Mouse (Mus musculus) induced T-regulatory cell, adult 2 months (primary cell): ENCODE results near the gene Dnajc5.
A peak's percentile ranks its signal among the peaks of the same experiment; 100 is the strongest.

Experiments
- DNase-seq: peaks from one replicate; pipeline ENCODE4 v3.0.0-alpha.2; 2012; ENCODE audit warnings: low read depth

Dnajc5 gene

GRCm38 (mm10) chr2:181589011-181589731 is 68.9 kb downstream of the Dnajc5 start:
- DNase-seq, result no peak

GRCm38 (mm10) chr2:181589732-181590105 is 69.4 kb downstream of the Dnajc5 start:
- DNase-seq, result no peak

GRCm38 (mm10) chr2:181590471-181590870 is 70.2 kb downstream of the Dnajc5 start:
- DNase-seq, result no peak

- DNase-seq, result peak; percentile 70
Observed at GRCm38 (mm10) chr2:181591528-181592085, 71.3 kb downstream of the Dnajc5 start, which contains the start of gene Prpf6. TSS of gene Prpf6 (plus strand) at chr2:181591868.

GRCm38 (mm10) chr2:181592231-181593041 is 72.2 kb downstream of the Dnajc5 start, which contains the start of gene Zfp512b:
TSS of gene Zfp512b (minus strand) at chr2:181592803.
- DNase-seq, result peak; percentile 78

GRCm38 (mm10) chr2:181593042-181593421 is 72.7 kb downstream of the Dnajc5 start:
- DNase-seq, result peak; percentile 48

GRCm38 (mm10) chr2:181593937-181594336 is 73.7 kb downstream of the Dnajc5 start:
- peak; percentile 28 for DNase-seq

GRCm38 (mm10) chr2:181594946-181595696 is 74.8 kb downstream of the Dnajc5 start:
- peak; percentile 69 for DNase-seq

GRCm38 (mm10) chr2:181596221-181596960 is 76.1 kb downstream of the Dnajc5 start:
- DNase-seq, result no peak

GRCm38 (mm10) chr2:181597378-181598061 is 77.2 kb downstream of the Dnajc5 start:
- peak; percentile 36 for DNase-seq

- DNase-seq, result peak; percentile 82
Observed at GRCm38 (mm10) chr2:181598454-181599351, 78.4 kb downstream of the Dnajc5 start, which contains the start of gene Samd10. TSS of gene Samd10 (minus strand) at chr2:181599212.

GRCm38 (mm10) chr2:181600226-181600758 is 80.0 kb downstream of the Dnajc5 start:
- DNase-seq, result peak; percentile 26

- DNase-seq, result peak; percentile 99
Observed at GRCm38 (mm10) chr2:181600828-181601750, 80.8 kb downstream of the Dnajc5 start.

- DNase-seq, result peak; percentile 50
Observed at GRCm38 (mm10) chr2:181601751-181602145, 81.5 kb downstream of the Dnajc5 start.

GRCm38 (mm10) chr2:181602367-181602766 is 82.1 kb downstream of the Dnajc5 start:
- no peak for DNase-seq
